Mouse (Mus musculus): ENCODE data around the gene Atp8a2.

- TF ChIP-seq MAFK (IDR thresholded peaks at IDR 0.05; ENCODE audit: insufficient read depth, low read depth, low read length) (no peak), ZNF384 (IDR thresholded peaks at IDR 0.05; ENCODE audit: low read depth, low read length) (no peak), CHD2 (IDR thresholded peaks at IDR 0.05; ENCODE audit: low read depth, low read length) (no peak), ZC3H11A (IDR thresholded peaks at IDR 0.05; ENCODE audit: borderline replicate concordance, low read depth, low read length) (no peak)
Observed at GRCm38 (mm10) chr14:60209166-60209565, 12.2 kb upstream of the Atp8a2 start.
